9 mouse cellular contexts compared by ENCODE assay signal in the genomic region with DNA sequence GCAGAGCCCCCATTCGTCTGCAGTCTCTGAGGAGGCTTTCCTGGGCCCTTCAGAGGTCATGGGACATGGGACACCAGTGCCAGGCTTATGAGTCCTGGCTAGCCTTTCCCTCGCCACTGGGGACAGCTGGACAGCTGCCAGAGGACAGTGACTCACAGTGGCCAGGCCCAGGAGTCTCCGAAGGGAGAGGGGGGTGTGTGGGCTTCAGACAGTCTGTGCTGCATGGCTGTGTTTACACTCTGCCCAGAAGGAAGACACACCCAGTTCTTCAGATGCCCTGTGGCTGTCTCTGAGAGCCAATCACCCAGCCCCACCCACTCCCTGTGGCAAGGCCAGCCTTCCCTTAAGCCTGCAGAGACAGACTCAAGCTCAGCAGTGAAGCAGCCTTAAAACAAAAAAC. TPM values are rescaled to one million over a fixed set of nuclear protein-coding genes. Genes with fewer than 3 reads are reported as not detected.
DNase-seq lines count a peak whose midpoint lies in the region; TF ChIP-seq lines count a peak whose summit lies in the region.
"Had no signal": no experiment of that assay in that cellular context is flagged by ENCODE, and none has a peak within 500 bp of the region (broad histone marks: within the 10 kb centered on the region; RNA-seq: fewer than 3 reads in every experiment).

No protein-coding gene starts in this region.

- DNase-seq in 3T3-L1 (ENCODE audit: low read depth, low spot score): peak; percentile 83
- peak; percentile 47 for DNase-seq in CD4-positive helper T cell, adult 2 months (ENCODE audit: low read depth, low spot score)
- DNase-seq in cerebellum, postnatal 14 days: peak; percentile 49 to 75
- peak; percentile 54 for DNase-seq in heart, postnatal 25 days (ENCODE audit: low spot score)
- DNase-seq in lung, adult 2 months: peak; percentile 66
- peak; percentile 83 for DNase-seq in urinary bladder, postnatal 14 days (ENCODE audit: low spot score)
- no peak for DNase-seq in left cerebral cortex, postnatal 25 days (ENCODE audit: low spot score in 2 of 2)

- no peak for TF ChIP-seq POLR2A in lung, adult 2 months (IDR thresholded peaks at IDR 0.05; ENCODE audit: borderline replicate concordance, extremely low read depth, low read depth, low read length)

- TF ChIP-seq CTCF in lung, adult 2 months (IDR thresholded peaks at IDR 0.05; ENCODE audit: insufficient read depth, low read length): 0 out of 2 replicates have a peak, but pooled peaks have one; percentile 7

- H3K4me3 ChIP-seq in lung, adult 2 months (replicated peaks; ENCODE audit: extremely low read depth, low read depth, low read length): no peak overlapping the region
- H3K4me3 ChIP-seq: embryonic facial prominence, embryonic 13.5 days; neural tube, embryonic 12.5 days had no signal

- H3K4me1 ChIP-seq in lung, adult 2 months (ENCODE audit: control insufficient read depth, insufficient read depth, low read length): peaks cover 14% of the 10 kb centered on the region

- 5% methylated on average over 3 of the region's 3 CpGs for WGBS in lung, adult 2 months

- intact Hi-C loops in heart, postnatal 25 days (cut with DNase I): no loop called here
- intact Hi-C loops in left cerebral cortex, postnatal 25 days (cut with DNase I): no loop called here

RNA-seq across cellular contexts. Expression of gene Fbxo31, which starts 5.3 kb away (rescaled TPM):
- 100 to 1,000 TPM in 1 of 2 experiments, 10 to 100 TPM in 1; 93.0 to 105 TPM for total RNA-seq in heart, postnatal 25 days (2021)
- polyA plus RNA-seq in lung, adult 2 months (2012; rRNA removed): 48.2 and 49.9 TPM in 2 replicates
- total RNA-seq in left cerebral cortex, postnatal 25 days (2021): 10 to 100 TPM; 90.3 to 91.6 TPM

RNA-seq across cellular contexts. Expression of gene Map1lc3b, which starts 16.9 kb away (rescaled TPM):
- 100 to 1,000 TPM; 231 to 247 TPM for total RNA-seq in heart, postnatal 25 days (2021)
- 106 and 140 TPM in 2 replicates for polyA plus RNA-seq in lung, adult 2 months (2012; rRNA removed)
- 100 to 1,000 TPM; 180 to 191 TPM for total RNA-seq in left cerebral cortex, postnatal 25 days (2021)

RNA-seq across cellular contexts. Expression of gene 1700018B08Rik, which starts 29.2 kb away (rescaled TPM):
- not detected for total RNA-seq in heart, postnatal 25 days (2021)
- not detected in 2 replicates for polyA plus RNA-seq in lung, adult 2 months (2012; rRNA removed)
- not detected for total RNA-seq in left cerebral cortex, postnatal 25 days (2021)
- polyA plus RNA-seq: embryonic facial prominence, embryonic 13.5 days; neural tube, embryonic 12.5 days had no signal

Comparison
In these comparisons a context has a peak if more than half of its experiments do, and no peak if none do; other contexts are left out.
1. DNase-seq: peak in 3T3-L1 (single experiment), CD4-positive helper T cell, adult 2 months (single experiment), cerebellum, postnatal 14 days (2 of 2), heart, postnatal 25 days (single experiment), lung, adult 2 months (single experiment) and urinary bladder, postnatal 14 days (single experiment); none in left cerebral cortex, postnatal 25 days (0 of 2).